Mouse (Mus musculus): ENCODE measurements around the gene Gm49396. TPM values are rescaled to one million over a fixed set of nuclear protein-coding genes. Genes with fewer than 3 reads are reported as not detected.

Gene Gm49396
- total RNA-seq, 4 experiments from 2014 or later: 5.7 to 7.5 (median 6.3) TPM

GRCm38 (mm10) chr7:30586455-30587020 lies 23.4 kb downstream of the Gm49396 start:
- no peak for DNase-seq (ENCODE audit: low spot score in 2 of 2)

- peak in 1 of 2 experiments; percentile 53 for DNase-seq (ENCODE audit: low spot score in 2 of 2)
These were observed 24.9 kb downstream of the Gm49396 start for GRCm38 (mm10) chr7:30587842-30588667.

- DNase-seq (ENCODE audit: low spot score in 2 of 2): peak; percentile 89 to 98
These were observed 25.7 kb downstream of the Gm49396 start, which contains the start of gene Kmt2b for GRCm38 (mm10) chr7:30588676-30589434. Gene Kmt2b, minus strand, starts transcription at chr7:30588726.

GRCm38 (mm10) chr7:30589435-30590301 lies 26.5 kb downstream of the Gm49396 start:
- DNase-seq (ENCODE audit: low spot score in 2 of 2): peak in 1 of 2 experiments; percentile 72

- no peak for DNase-seq (ENCODE audit: low spot score in 2 of 2)
These were observed 27.9 kb downstream of the Gm49396 start for GRCm38 (mm10) chr7:30590927-30591604.

GRCm38 (mm10) chr7:30591605-30591951 lies 28.4 kb downstream of the Gm49396 start:
- DNase-seq (ENCODE audit: low spot score in 2 of 2): no peak

- no peak for DNase-seq (ENCODE audit: low spot score in 2 of 2)
These were observed 29.8 kb downstream of the Gm49396 start for GRCm38 (mm10) chr7:30592772-30593423.

- no peak for DNase-seq (ENCODE audit: low spot score in 2 of 2)
These were observed 30.7 kb downstream of the Gm49396 start for GRCm38 (mm10) chr7:30593579-30594509.

GRCm38 (mm10) chr7:30594510-30595024 lies 31.4 kb downstream of the Gm49396 start:
- no peak for DNase-seq (ENCODE audit: low spot score in 2 of 2)

- no peak for DNase-seq (ENCODE audit: low spot score in 2 of 2)
These were observed 32.9 kb downstream of the Gm49396 start for GRCm38 (mm10) chr7:30596093-30596492.

- DNase-seq (ENCODE audit: low spot score in 2 of 2): no peak
These were observed 33.7 kb downstream of the Gm49396 start for GRCm38 (mm10) chr7:30596811-30597210.

- DNase-seq (ENCODE audit: low spot score in 2 of 2): no peak
These were observed 35.6 kb downstream of the Gm49396 start, which contains the start of gene Zbtb32 for GRCm38 (mm10) chr7:30598786-30599185. Gene Zbtb32, minus strand, starts transcription at chr7:30598909.

GRCm38 (mm10) chr7:30599933-30600353 lies 36.8 kb downstream of the Gm49396 start:
- DNase-seq (ENCODE audit: low spot score in 2 of 2): peak; percentile 75 to 93

GRCm38 (mm10) chr7:30600651-30601050 lies 37.5 kb downstream of the Gm49396 start:
- no peak for DNase-seq (ENCODE audit: low spot score in 2 of 2)

GRCm38 (mm10) chr7:30602583-30602982 lies 39.4 kb downstream of the Gm49396 start:
- no peak for DNase-seq (ENCODE audit: low spot score in 2 of 2)

- DNase-seq (ENCODE audit: low spot score in 2 of 2): no peak
These were observed 41.3 kb downstream of the Gm49396 start for GRCm38 (mm10) chr7:30604424-30604823.

- no peak for DNase-seq (ENCODE audit: low spot score in 2 of 2)
These were observed 41.8 kb downstream of the Gm49396 start for GRCm38 (mm10) chr7:30604944-30605343.

- DNase-seq (ENCODE audit: low spot score in 2 of 2): no peak
These were observed 44.7 kb downstream of the Gm49396 start for GRCm38 (mm10) chr7:30607706-30608309.

Data from left cerebral cortex, adult 8-10 months (tissue).